Mouse (Mus musculus): Measurements from ENCODE around the gene Cars2. TPM values are rescaled to one million over a fixed set of nuclear protein-coding genes. Genes with fewer than 3 reads are reported as not detected.

Gene Cars2
- polyA plus RNA-seq, 1 experiment from 2014 or later = 25.3 TPM

DNA sequence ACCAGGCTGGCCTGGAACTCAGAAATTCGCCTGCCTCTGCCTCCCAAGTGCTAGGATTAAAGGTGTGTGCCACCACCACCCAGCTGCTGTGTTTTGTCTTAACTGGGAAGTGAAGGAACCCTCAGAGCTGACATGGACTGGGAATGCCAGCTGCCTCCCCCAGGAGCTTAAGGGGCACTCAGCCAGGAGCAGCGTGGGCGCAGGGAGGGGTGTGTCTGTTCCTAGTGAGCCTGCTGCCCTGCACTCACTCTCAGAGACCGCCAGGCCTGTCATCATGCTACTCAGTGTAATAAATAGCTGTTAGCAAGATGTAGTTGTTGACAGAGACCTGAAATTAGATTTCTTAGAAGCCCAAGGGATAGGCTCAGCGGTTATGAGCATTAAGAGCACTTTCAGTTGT is 39.6 kb downstream of the Cars2 start:
- H3K9me3 ChIP-seq (ENCODE audit: low read depth, low read length) = no peaks in the 10 kb centered on the region
- no peak overlapping the region for H3K9ac ChIP-seq
- no peak overlapping the region for H3K4me3 ChIP-seq (ENCODE audit: low read depth, low read length)
- no peak overlapping the region for H3K4me2 ChIP-seq
- DNase-seq = no peak
- WGBS = 80% methylated on average over 5 of the region's 5 CpGs
- H3K27ac ChIP-seq (ENCODE audit: low read depth) = no peak overlapping the region
- no peaks in the 10 kb centered on the region for H3K27me3 ChIP-seq (ENCODE audit: insufficient read depth, low read length)
- H3K36me3 ChIP-seq (ENCODE audit: insufficient read depth) = peaks cover 78% of the 10 kb centered on the region
- TF ChIP-seq CTCF (IDR thresholded peaks at IDR 0.05; ENCODE audit: low read depth) = no peak
- no peaks in the 10 kb centered on the region for H3K4me1 ChIP-seq (ENCODE audit: insufficient read depth)
- no peak for ATAC-seq (ENCODE audit: insufficient read depth)

DNA sequence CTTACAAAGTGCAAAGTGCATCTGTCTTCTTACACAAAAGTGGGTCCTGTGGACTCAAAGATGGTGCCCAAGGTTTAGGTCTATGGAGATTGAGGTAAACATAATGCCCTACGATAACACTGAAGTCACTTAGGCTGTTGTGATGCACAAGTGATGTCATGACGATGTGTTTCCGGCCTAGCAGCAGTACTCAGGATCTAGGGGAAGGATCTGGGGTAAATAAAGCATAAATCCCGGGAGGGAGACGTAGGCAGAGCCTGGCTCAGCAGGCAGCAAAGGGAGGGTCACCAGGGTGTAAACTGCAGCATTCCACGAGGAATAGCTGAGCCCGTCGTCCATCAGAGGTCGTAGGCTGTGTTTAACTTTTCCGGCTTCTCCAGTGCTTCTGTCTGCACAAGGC is 41.7 kb downstream of the Cars2 start:
- TF ChIP-seq CTCF (IDR thresholded peaks at IDR 0.05; ENCODE audit: low read depth) = no peak
- H3K36me3 ChIP-seq (ENCODE audit: insufficient read depth) = peaks cover 80% of the 10 kb centered on the region

DNA sequence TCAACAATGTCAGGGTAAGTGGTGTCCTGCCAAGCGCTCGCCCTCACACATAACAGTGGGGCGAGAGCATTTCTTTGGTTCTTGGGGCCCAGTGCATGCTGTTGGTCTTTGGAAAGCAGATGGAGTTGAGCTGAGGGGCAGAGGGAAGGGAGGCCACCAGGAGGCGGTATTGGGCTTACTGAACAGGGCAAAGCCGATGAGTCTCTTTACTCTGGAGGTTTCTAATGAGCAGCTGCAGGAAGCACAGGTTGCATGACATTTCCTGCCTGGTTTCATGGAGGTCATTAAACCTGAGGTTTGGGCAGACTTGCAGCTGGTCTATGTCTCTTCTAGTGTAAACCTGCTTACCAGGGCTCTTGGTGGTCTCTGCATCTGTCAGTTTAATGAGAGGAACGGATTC is 43.8 kb downstream of the Cars2 start:
- H3K36me3 ChIP-seq (ENCODE audit: insufficient read depth) = peaks cover 80% of the 10 kb centered on the region
- DNase-seq (peak; percentile 69), ATAC-seq (ENCODE audit: insufficient read depth) (no peak)
- WGBS = 65% methylated on average over 6 of the region's 6 CpGs
- H3K4me3 ChIP-seq (ENCODE audit: low read depth, low read length) = no peak overlapping the region
- no peaks in the 10 kb centered on the region for H3K27me3 ChIP-seq (ENCODE audit: insufficient read depth, low read length)
- no peaks in the 10 kb centered on the region for H3K9me3 ChIP-seq (ENCODE audit: low read depth, low read length)
- peak; percentile 72 for TF ChIP-seq CTCF (IDR thresholded peaks at IDR 0.05; ENCODE audit: low read depth)
- H3K27ac ChIP-seq (ENCODE audit: low read depth) = no peak overlapping the region
- no peaks in the 10 kb centered on the region for H3K4me1 ChIP-seq (ENCODE audit: insufficient read depth)
- no peak overlapping the region for H3K4me2 ChIP-seq
- H3K9ac ChIP-seq = no peak overlapping the region

More for the DNA sequence above, 41.7 kb downstream of the Cars2 start:
- no peaks in the 10 kb centered on the region for H3K4me1 ChIP-seq (ENCODE audit: insufficient read depth)
- no peak overlapping the region for H3K4me3 ChIP-seq (ENCODE audit: low read depth, low read length)
- H3K9me3 ChIP-seq (ENCODE audit: low read depth, low read length) = no peaks in the 10 kb centered on the region
- DNase-seq = no peak
- no peak for ATAC-seq (ENCODE audit: insufficient read depth)
- 74% methylated on average over 10 of the region's 10 CpGs for WGBS
- no peaks in the 10 kb centered on the region for H3K27me3 ChIP-seq (ENCODE audit: insufficient read depth, low read length)
- H3K9ac ChIP-seq = no peak overlapping the region
- no peak overlapping the region for H3K27ac ChIP-seq (ENCODE audit: low read depth)
- H3K4me2 ChIP-seq = no peak overlapping the region

GRCm38 (mm10) chr8:11506074-11506473 is 44.5 kb downstream of the Cars2 start:
- no peaks in the 10 kb centered on the region for H3K27me3 ChIP-seq (ENCODE audit: insufficient read depth, low read length)
- H3K36me3 ChIP-seq (ENCODE audit: insufficient read depth) = peaks cover 74% of the 10 kb centered on the region

DNA sequence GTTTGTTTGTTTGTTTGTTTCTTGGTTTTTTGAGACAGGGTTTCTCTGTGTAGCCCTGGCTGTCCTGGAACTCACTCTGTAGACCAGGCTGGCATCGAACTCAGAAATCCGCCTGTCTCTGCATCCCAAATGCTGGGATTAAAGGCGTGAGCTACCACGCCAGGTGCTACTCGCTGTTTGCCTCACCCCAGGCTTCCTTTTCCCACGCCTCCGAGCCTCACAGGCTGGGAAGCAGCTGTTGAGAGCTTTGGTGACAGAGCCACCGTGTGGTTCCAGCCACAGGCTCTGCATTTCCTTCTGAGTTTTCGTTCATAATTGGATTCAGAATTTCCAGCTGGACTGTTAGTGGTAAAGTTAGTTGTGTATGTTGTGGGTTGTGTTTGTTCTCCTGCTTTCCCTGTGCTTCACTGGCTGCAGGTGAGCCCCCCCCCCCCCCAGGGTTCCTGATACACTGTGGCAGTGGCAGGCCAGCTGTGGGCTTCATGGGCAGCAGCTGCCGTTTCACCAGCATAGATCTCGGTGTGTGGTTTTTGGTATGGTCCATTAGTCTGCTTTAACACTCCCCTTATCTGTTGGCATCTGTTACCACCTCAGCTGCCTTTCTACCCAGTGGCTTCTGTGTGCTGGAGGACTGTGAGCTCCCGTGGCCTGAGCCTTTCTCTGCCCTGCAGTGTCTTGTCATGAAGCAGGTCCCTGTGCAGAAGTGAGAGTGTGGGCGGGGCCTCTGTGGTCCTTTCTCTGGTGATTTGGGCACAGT is 46.9 kb downstream of the Cars2 start:
- ATAC-seq (ENCODE audit: insufficient read depth) (no peak), DNase-seq (no peak)
- H3K9ac ChIP-seq = no peak overlapping the region
- 86% methylated on average over 13 of the region's 13 CpGs for WGBS
- no peaks in the 10 kb centered on the region for H3K27me3 ChIP-seq (ENCODE audit: insufficient read depth, low read length)
- TF ChIP-seq CTCF (IDR thresholded peaks at IDR 0.05; ENCODE audit: low read depth) = no peak
- H3K36me3 ChIP-seq (ENCODE audit: insufficient read depth) = peaks cover 53% of the 10 kb centered on the region
- H3K4me1 ChIP-seq (ENCODE audit: insufficient read depth) = peaks cover 2% of the 10 kb centered on the region; the same call in 1 of the 2 replicates
- no peak overlapping the region for H3K4me2 ChIP-seq
- H3K27ac ChIP-seq (ENCODE audit: low read depth) = no peak overlapping the region
- H3K4me3 ChIP-seq (ENCODE audit: low read depth, low read length) = no peak overlapping the region
- H3K9me3 ChIP-seq (ENCODE audit: low read depth, low read length) = no peaks in the 10 kb centered on the region

More at GRCm38 (mm10) chr8:11506074-11506473, 44.5 kb downstream of the Cars2 start:
- Histone ChIP-seq H3K4me3 (ENCODE audit: low read depth, low read length) (no peak overlapping the region), H3K9ac (no peak overlapping the region), H3K9me3 (ENCODE audit: low read depth, low read length) (no peaks in the 10 kb centered on the region), H3K27ac (ENCODE audit: low read depth) (no peak overlapping the region), H3K4me2 (no peak overlapping the region), H3K4me1 (ENCODE audit: insufficient read depth) (no peaks in the 10 kb centered on the region)
- 82% methylated on average over 14 of the region's 14 CpGs for WGBS
- no peak for ATAC-seq (ENCODE audit: insufficient read depth)
- DNase-seq = no peak
- TF ChIP-seq CTCF (IDR thresholded peaks at IDR 0.05; ENCODE audit: low read depth) = no peak

GRCm38 (mm10) chr8:11498786-11499485 is 51.6 kb downstream of the Cars2 start:
- Histone ChIP-seq H3K9me3 (ENCODE audit: low read depth, low read length) (no peaks in the 10 kb centered on the region), H3K27me3 (ENCODE audit: insufficient read depth, low read length) (no peaks in the 10 kb centered on the region), H3K4me2 (peak overlapping the region; percentile 80), H3K27ac (ENCODE audit: low read depth) (no peak overlapping the region), H3K4me1 (ENCODE audit: insufficient read depth) (peaks cover 10% of the 10 kb centered on the region; the same call in 1 of the 2 replicates), H3K36me3 (ENCODE audit: insufficient read depth) (peaks cover 22% of the 10 kb centered on the region), H3K9ac (no peak overlapping the region), H3K4me3 (ENCODE audit: low read depth, low read length) (peak overlapping the region; percentile 92; the same call in 1 of the 2 replicates)
- DNase-seq (peak; percentile 21), ATAC-seq (ENCODE audit: insufficient read depth) (no peak)
- no peak for TF ChIP-seq CTCF (IDR thresholded peaks at IDR 0.05; ENCODE audit: low read depth)
- WGBS = 64% methylated on average over 4 of the region's 4 CpGs

DNA sequence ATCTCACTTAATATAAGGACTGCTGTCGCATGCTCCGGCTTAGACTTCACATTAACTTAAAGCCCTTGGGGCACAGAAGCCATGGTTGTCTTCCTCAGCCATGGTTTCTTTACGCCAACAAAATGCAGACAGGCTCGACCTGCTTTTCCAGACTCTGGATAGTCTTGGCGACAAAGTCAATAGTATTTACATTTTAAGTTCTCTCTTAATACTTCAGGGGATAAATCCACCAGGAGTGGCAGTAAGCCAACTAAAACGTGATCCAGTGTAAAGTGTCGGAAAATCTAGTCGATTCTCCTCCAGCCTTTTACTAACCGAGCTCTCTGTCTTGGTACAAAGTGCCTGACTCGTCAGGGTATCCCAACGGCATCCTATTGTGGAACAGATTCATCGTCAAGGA is 52.3 kb downstream of the Cars2 start:
- DNase-seq (peak; percentile 27), ATAC-seq (ENCODE audit: insufficient read depth) (no peak)
- Histone ChIP-seq H3K36me3 (ENCODE audit: insufficient read depth) (peaks cover 16% of the 10 kb centered on the region), H3K9me3 (ENCODE audit: low read depth, low read length) (no peaks in the 10 kb centered on the region), H3K9ac (no peak overlapping the region), H3K27me3 (ENCODE audit: insufficient read depth, low read length) (no peaks in the 10 kb centered on the region), H3K27ac (ENCODE audit: low read depth) (no peak overlapping the region), H3K4me3 (ENCODE audit: low read depth, low read length) (peak overlapping the region; percentile 92), H3K4me1 (ENCODE audit: insufficient read depth) (peaks cover 10% of the 10 kb centered on the region; the same call in 1 of the 2 replicates), H3K4me2 (peak overlapping the region; percentile 80)
- WGBS = 58% methylated on average over 12 of the region's 12 CpGs
- TF ChIP-seq CTCF (IDR thresholded peaks at IDR 0.05; ENCODE audit: low read depth) = no peak
